Mouse (Mus musculus) kidney, postnatal 4 days (tissue): ENCODE data around the gene Csnk1d.
A peak's percentile ranks its signal among the peaks of the same experiment; 100 is the strongest.

Experiments used
- DNase-seq, 2 experiments: peaks; one replicate each; pipeline ENCODE4 v3.0.0; 2021; ENCODE audit warnings: mixed read lengths in 2 of 2

Csnk1d gene

GRCm38 (mm10) chr11:120990951-120991526 lies at the start of gene Csnk1d:
Gene Csnk1d, minus strand, starts transcription at chr11:120991330.
- DNase-seq = peak; percentile 100

- DNase-seq = no peak
Measured at GRCm38 (mm10) chr11:121039302-121039701, 48.2 kb upstream of the Csnk1d start, which contains the start of gene Cd7. Gene Cd7, minus strand, starts transcription at chr11:121039418.

- DNase-seq = no peak
Measured at GRCm38 (mm10) chr11:121038366-121039240, 47.5 kb upstream of the Csnk1d start.

- no peak for DNase-seq
Measured at GRCm38 (mm10) chr11:121033118-121033517, 42.0 kb upstream of the Csnk1d start.

GRCm38 (mm10) chr11:121027259-121027658 lies 36.1 kb upstream of the Csnk1d start:
- no peak for DNase-seq

GRCm38 (mm10) chr11:121024163-121024562 lies 33.0 kb upstream of the Csnk1d start:
- DNase-seq = no peak

GRCm38 (mm10) chr11:121019501-121019900 lies 28.4 kb upstream of the Csnk1d start:
- no peak for DNase-seq

GRCm38 (mm10) chr11:121017703-121018102 lies 26.6 kb upstream of the Csnk1d start:
- peak; percentile 83 to 87 for DNase-seq

- DNase-seq = no peak
Measured at GRCm38 (mm10) chr11:121015472-121015871, 24.3 kb upstream of the Csnk1d start.

GRCm38 (mm10) chr11:121014896-121015300 lies 23.8 kb upstream of the Csnk1d start:
- peak in 1 of 2 experiments; percentile 41 for DNase-seq

- DNase-seq = no peak
Measured at GRCm38 (mm10) chr11:121013656-121014055, 22.5 kb upstream of the Csnk1d start.

GRCm38 (mm10) chr11:121010044-121010755 lies 19.1 kb upstream of the Csnk1d start:
- no peak for DNase-seq

GRCm38 (mm10) chr11:121006184-121006583 lies 15.1 kb upstream of the Csnk1d start:
- DNase-seq = no peak

GRCm38 (mm10) chr11:121004281-121004680 lies 13.2 kb upstream of the Csnk1d start:
- DNase-seq = no peak

- DNase-seq = peak in 1 of 2 experiments; percentile 31
Measured at GRCm38 (mm10) chr11:121001966-121002365, 10.8 kb upstream of the Csnk1d start.

GRCm38 (mm10) chr11:120994741-120995140 lies 3.6 kb upstream of the Csnk1d start:
- no peak for DNase-seq

- DNase-seq = no peak
Measured at GRCm38 (mm10) chr11:120993586-120993985, 2.5 kb upstream of the Csnk1d start.

- DNase-seq = no peak
Measured at GRCm38 (mm10) chr11:120993080-120993479, 1.9 kb upstream of the Csnk1d start.

- no peak for DNase-seq
Measured at GRCm38 (mm10) chr11:120991791-120992190, 661 bp upstream of the Csnk1d start.

GRCm38 (mm10) chr11:120990126-120990781 lies 876 bp downstream of the Csnk1d start:
- peak; percentile 65 to 76 for DNase-seq

GRCm38 (mm10) chr11:120989523-120989922 lies 1.6 kb downstream of the Csnk1d start:
- DNase-seq = no peak

GRCm38 (mm10) chr11:120988410-120988809 lies 2.7 kb downstream of the Csnk1d start:
- no peak for DNase-seq

- peak in 1 of 2 experiments; percentile 29 for DNase-seq
Measured at GRCm38 (mm10) chr11:120987608-120988007, 3.5 kb downstream of the Csnk1d start.
